Mouse (Mus musculus) limb, embryonic 13.5 days (tissue): ENCODE measurements at regions not wholly inside any gene's neighbourhood (a gene's known extent, or its start where the extent isn't known, plus 50 kb on each side); places are given as distances from the start of the nearest gene placed in this dataset.

Source experiments
- ATAC-seq: fragments of 200-750 bp; cut with Nextera tagmentation; 2 replicates; pipeline ENCODE4 v1.8.0; 2017; ENCODE audit warnings: low read depth, moderate number of reproducible peaks, moderate TSS enrichment; ENCODE audit not compliant: low FRiP score
- H3K27ac ChIP-seq: fragments of 300-500 bp; sonication (generic); 2 replicates; pipeline ENCODE4 v1.5.1; 2015; ENCODE audit warnings: inconsistent platforms, mild to moderate bottlenecking, moderate library complexity
- H3K27me3 ChIP-seq: fragments of 300-500 bp; sonication (generic); 2 replicates; pipeline ENCODE4 v1.6.1; 2015; ENCODE audit warnings: mild to moderate bottlenecking, inconsistent platforms
- H3K36me3 ChIP-seq: fragments of 300-500 bp; sonication (generic); 2 replicates; pipeline ENCODE4 v1.6.1; 2015; ENCODE audit warnings: inconsistent platforms, mild to moderate bottlenecking, moderate library complexity
- H3K4me1 ChIP-seq: fragments of 300-500 bp; sonication (generic); 2 replicates; pipeline ENCODE4 v1.6.1; 2015; ENCODE audit warnings: inconsistent platforms
- H3K4me2 ChIP-seq: fragments of 300-500 bp; sonication (generic); replicated peaks from 2 replicates; pipeline ENCODE4 v1.6.1; 2015; ENCODE audit warnings: inconsistent platforms, mild to moderate bottlenecking, moderate library complexity
- H3K4me3 ChIP-seq: fragments of 300-500 bp; sonication (generic); 2 replicates; pipeline ENCODE4 v1.5.1; 2015; ENCODE audit warnings: moderate library complexity, mild to moderate bottlenecking, inconsistent platforms
- H3K9ac ChIP-seq: fragments of 300-500 bp; sonication (generic); 2 replicates; pipeline ENCODE4 v1.6.1; 2015; ENCODE audit warnings: mild to moderate bottlenecking, inconsistent platforms
- H3K9me3 ChIP-seq: fragments of 300-500 bp; sonication (generic); 2 replicates; pipeline ENCODE4 v1.6.1; 2016; ENCODE audit warnings: inconsistent platforms
- WGBS: fragments of 180-500 bp; shearing (Covaris S2); methylation state at CpG from one replicate; pipeline ENCODE4 v1.1.7; 2015; 5-methylcytosine and 5-hydroxymethylcytosine counted together

DNA sequence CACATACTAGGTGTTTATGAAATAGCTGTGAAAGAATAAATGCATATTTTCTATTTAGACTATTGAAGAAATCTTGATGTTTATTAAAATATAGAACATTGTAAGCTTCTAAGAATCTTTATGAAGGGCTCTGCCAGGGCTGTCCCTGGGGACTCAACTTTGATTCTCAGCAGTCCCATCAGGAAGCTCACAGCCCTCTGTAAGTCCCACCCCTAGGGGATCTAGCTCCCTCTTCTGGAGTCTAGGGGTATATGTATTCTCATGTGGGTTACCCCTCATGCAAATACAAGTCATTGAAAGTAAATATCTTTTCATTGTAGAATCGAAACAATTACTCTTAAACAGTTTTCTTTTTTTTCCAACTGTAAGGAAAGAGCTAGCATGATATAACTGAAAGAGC, 521.6 kb downstream of the Nfib start:
- H3K36me3 ChIP-seq = no peaks in the 10 kb centered on the region
- no peaks in the 10 kb centered on the region for H3K27me3 ChIP-seq
- no peak for ATAC-seq
- no peak overlapping the region for H3K4me2 ChIP-seq
- no peaks in the 10 kb centered on the region for H3K9me3 ChIP-seq
- no peak overlapping the region for H3K4me3 ChIP-seq
- 87% methylated on average over 1 of the region's 1 CpGs for WGBS
- H3K27ac ChIP-seq = no peak overlapping the region
- no peaks in the 10 kb centered on the region for H3K4me1 ChIP-seq
- no peak overlapping the region for H3K9ac ChIP-seq

DNA sequence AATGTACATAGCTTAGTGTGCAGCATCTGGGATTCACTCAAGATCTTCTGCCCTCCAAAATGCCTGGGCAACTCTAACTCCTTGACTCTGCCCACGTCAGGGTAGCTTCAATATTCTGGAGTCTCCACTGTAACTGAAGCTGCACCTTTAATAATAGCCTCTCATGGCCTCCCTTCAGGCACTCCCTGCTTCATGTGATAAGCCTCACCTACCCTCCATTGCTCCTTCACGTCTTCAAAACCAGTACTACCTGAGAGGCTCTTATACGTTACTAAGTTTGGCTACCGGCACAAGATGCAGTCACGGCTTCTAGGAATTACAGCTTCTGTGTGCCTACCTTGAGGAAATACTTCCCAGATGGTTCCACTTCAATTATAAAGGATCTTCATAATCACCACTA, 527.4 kb downstream of the Nfib start:
- no peaks in the 10 kb centered on the region for H3K27me3 ChIP-seq
- 85% methylated on average over 5 of the region's 5 CpGs for WGBS

DNA sequence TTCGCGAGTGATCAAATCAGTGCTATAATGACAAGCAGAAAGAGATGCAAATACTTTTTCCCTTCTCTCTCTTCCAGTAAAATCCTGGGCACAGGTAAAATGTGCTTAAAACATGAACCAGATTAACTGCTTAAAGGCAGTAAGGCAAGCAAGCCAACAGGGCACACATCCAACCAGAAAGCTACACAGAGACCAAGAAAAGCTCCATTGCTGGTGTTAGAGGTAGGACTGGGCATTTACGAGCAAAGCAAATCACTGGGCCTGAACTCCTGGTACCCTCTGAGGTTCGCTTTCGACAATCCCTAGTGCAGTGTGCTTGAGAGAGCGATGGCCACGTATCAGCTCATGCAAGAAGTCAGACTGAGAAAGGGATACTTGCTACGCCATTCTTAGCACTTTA, 528.8 kb downstream of the Nfib start:
- Histone ChIP-seq H3K9ac (no peak overlapping the region), H3K27ac (peak overlapping the region; percentile 65; the same call in 1 of the 2 replicates), H3K4me2 (no peak overlapping the region), H3K4me3 (no peak overlapping the region), H3K4me1 (peaks cover 34% of the 10 kb centered on the region), H3K36me3 (no peaks in the 10 kb centered on the region), H3K27me3 (no peaks in the 10 kb centered on the region), H3K9me3 (no peaks in the 10 kb centered on the region)
- ATAC-seq = peak; percentile 42; the same call in 1 of the 2 replicates
- 73% methylated on average over 8 of the region's 8 CpGs for WGBS

More for the DNA sequence above, 527.4 kb downstream of the Nfib start:
- H3K27ac ChIP-seq = no peak overlapping the region
- no peaks in the 10 kb centered on the region for H3K36me3 ChIP-seq
- peaks cover 30% of the 10 kb centered on the region for H3K4me1 ChIP-seq
- H3K9ac ChIP-seq = no peak overlapping the region
- no peaks in the 10 kb centered on the region for H3K9me3 ChIP-seq
- H3K4me2 ChIP-seq = no peak overlapping the region
- ATAC-seq = no peak
- no peak overlapping the region for H3K4me3 ChIP-seq

DNA sequence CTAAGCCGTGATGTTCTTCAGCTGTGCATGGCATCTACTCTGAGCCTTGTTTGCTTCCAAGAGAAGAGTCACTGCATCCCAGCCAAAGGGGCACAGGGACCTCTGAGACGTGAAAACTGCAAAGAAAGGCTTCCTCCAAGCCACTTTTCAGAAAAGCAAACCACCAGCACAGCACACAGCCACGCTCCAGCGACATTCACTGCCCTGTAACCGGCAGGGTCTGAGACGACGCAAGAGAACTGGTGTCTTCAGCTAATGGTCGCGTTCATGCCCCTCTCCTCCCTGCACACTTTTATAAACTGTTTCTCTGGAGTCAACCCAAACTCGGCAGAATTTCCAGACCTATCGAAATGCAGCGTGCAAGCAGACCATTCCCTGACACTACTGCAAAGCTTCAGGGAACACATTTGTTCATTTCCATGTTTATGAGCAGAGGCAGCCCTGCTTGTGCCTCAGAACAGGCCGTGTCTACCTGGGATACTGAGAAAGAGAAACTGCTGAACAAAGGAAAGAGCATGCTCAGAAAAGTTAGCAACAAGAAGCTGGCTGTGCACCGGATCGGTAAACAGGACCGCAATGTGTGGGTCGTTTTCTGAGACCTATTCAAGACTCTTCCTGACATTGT, 532.0 kb downstream of the Nfib start:
- Histone ChIP-seq H3K36me3 (no peaks in the 10 kb centered on the region), H3K9ac (no peak overlapping the region), H3K27me3 (no peaks in the 10 kb centered on the region), H3K4me1 (peaks cover 51% of the 10 kb centered on the region), H3K4me2 (peak overlapping the region; percentile 32), H3K4me3 (no peak overlapping the region), H3K9me3 (no peaks in the 10 kb centered on the region), H3K27ac (peak overlapping the region; percentile 77)
- 54% methylated on average over 17 of the region's 17 CpGs for WGBS
- no peak for ATAC-seq

DNA sequence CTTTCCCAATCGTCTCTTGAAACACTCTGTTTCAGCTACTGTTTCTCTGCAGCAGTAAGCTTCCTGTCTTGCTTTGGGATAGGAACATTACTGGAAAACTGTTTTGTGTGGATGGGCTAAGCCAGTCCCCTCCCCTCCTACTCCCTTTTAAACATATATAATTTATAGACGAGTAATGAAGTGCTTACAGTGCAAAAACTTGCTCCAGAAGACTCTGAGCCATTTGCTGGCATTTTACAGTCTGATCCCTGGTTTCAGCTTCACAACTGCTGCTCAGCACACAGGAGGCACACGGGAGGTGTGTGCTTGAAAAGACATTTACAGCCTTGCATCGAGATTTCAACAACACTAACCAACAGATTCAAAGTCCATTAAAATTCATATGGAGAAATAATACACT, 534.6 kb downstream of the Nfib start:
- peak overlapping the region; percentile 49 for H3K27ac ChIP-seq
- no peaks in the 10 kb centered on the region for H3K27me3 ChIP-seq
- H3K4me1 ChIP-seq = peaks cover 58% of the 10 kb centered on the region
- peak; percentile 57 for ATAC-seq
- no peak overlapping the region for H3K4me3 ChIP-seq
- H3K36me3 ChIP-seq = no peaks in the 10 kb centered on the region
- H3K9me3 ChIP-seq = no peaks in the 10 kb centered on the region
- 9% methylated on average over 4 of the region's 4 CpGs for WGBS
- H3K4me2 ChIP-seq = no peak overlapping the region
- no peak overlapping the region for H3K9ac ChIP-seq

DNA sequence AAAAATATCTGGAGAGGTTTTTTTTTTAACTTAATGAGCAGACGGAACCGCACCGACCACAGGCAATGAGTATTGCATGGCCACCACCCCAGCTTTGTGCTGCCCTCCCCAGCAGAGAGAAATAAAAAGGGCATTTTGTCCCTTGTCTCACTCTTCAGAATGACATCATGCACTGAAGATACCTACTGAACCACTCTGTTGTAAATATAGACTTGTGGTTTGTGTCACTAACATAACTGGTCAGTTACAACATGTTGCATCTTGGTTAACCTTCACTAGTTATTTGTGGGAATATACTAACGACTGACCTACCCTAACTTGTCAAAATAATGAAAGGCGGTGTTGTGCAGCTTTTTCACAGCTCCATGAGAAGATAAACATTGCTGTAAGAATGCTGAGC, 537.5 kb downstream of the Nfib start:
- 48% methylated on average over 5 of the region's 5 CpGs for WGBS

DNA sequence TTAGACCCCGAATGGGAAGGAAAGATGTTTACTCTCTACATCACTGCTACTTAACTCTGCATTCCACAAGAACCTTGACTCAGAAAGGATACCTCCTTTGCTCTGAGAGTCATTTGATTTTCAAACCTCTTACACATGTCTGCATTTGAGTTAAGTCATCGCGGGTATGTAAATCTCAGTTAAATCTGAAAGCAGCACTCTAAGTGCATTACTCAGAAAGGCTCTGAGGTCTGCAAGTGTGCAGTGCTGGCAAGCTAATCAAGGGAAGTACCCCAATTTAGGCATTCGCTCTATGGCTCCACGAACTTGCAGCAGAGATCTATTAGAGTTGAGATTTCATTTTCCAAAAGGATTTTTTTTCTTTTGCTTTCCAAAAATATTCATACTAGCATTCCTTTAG, 538.2 kb downstream of the Nfib start:
- Histone ChIP-seq H3K4me1 (peaks cover 31% of the 10 kb centered on the region), H3K27me3 (no peaks in the 10 kb centered on the region), H3K9me3 (no peaks in the 10 kb centered on the region), H3K27ac (no peak overlapping the region), H3K4me3 (no peak overlapping the region), H3K9ac (no peak overlapping the region), H3K4me2 (no peak overlapping the region), H3K36me3 (no peaks in the 10 kb centered on the region)
- WGBS = 61% methylated on average over 5 of the region's 5 CpGs
- no peak for ATAC-seq

More for the DNA sequence above, 537.5 kb downstream of the Nfib start:
- Histone ChIP-seq H3K27me3 (no peaks in the 10 kb centered on the region), H3K9ac (no peak overlapping the region), H3K27ac (no peak overlapping the region), H3K36me3 (no peaks in the 10 kb centered on the region), H3K9me3 (no peaks in the 10 kb centered on the region), H3K4me3 (no peak overlapping the region), H3K4me1 (peaks cover 35% of the 10 kb centered on the region), H3K4me2 (no peak overlapping the region)
- no peak for ATAC-seq

DNA sequence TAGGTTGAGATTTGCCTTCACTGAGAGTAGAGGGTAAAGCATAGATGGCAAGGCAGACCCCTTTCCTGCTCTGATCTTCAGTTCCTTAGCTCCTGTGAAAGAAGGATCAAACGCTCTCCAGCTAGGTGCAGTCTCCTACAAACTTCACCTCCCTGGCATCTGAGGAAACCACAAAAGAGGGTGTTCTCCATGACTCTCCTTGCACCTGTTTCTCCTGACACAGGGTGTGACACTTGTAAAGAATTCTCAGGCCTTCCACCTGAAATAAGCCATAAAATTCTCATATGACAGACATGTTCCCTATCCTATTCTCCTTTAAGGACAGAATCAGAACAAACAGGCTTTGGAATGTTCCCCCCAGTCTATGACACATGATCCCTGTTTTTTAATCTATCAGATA, 538.7 kb downstream of the Nfib start:
- H3K9ac ChIP-seq = no peak overlapping the region
- WGBS = 65% methylated on average over 1 of the region's 1 CpGs
- no peak overlapping the region for H3K27ac ChIP-seq
- ATAC-seq = no peak
- H3K4me3 ChIP-seq = no peak overlapping the region
- no peak overlapping the region for H3K4me2 ChIP-seq
- no peaks in the 10 kb centered on the region for H3K27me3 ChIP-seq
- no peaks in the 10 kb centered on the region for H3K9me3 ChIP-seq
- no peaks in the 10 kb centered on the region for H3K36me3 ChIP-seq
- H3K4me1 ChIP-seq = peaks cover 31% of the 10 kb centered on the region

DNA sequence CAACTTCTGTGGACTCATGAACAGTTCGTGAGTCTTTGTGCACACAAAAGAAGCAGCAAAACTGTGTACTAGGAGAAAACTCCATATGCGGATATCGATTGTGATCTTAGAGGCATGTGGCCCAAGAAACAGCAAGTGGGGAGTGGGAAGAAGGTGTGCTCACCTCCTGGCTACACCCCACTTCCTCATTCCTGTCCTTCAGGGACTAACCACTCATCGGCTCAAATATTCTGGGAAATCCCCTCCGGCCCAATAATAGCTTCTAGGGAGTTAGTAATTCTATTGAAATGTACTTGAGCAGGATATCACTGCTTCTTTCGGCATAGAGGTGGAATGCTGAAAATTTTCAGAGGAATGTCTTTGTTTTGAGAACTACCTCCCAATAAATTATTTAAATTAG, 539.5 kb downstream of the Nfib start:
- no peak overlapping the region for H3K27ac ChIP-seq
- peaks cover 30% of the 10 kb centered on the region for H3K4me1 ChIP-seq
- no peak overlapping the region for H3K4me2 ChIP-seq
- no peaks in the 10 kb centered on the region for H3K36me3 ChIP-seq
- no peak for ATAC-seq
- no peaks in the 10 kb centered on the region for H3K27me3 ChIP-seq
- no peak overlapping the region for H3K4me3 ChIP-seq
- no peak overlapping the region for H3K9ac ChIP-seq
- WGBS = 74% methylated on average over 6 of the region's 6 CpGs
- no peaks in the 10 kb centered on the region for H3K9me3 ChIP-seq

DNA sequence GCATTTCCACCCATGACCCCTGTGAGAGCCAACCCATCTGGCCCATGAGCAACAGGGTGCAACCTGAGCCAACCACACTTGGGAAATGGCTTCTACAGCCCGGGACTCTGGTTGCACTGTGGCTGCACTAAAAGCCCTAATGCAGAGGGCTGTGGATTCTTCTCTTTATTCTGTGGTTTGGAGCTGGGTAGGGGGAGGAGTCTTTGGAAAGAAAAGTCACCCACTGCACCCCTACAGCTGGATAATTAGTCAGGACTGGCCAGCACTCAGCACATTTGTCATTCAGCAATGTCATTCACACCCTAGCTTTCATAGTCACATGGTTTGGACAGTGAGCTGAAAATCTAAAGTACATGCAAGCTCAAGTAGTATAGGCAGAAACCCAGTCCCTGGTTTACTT, 541.5 kb downstream of the Nfib start:
- Histone ChIP-seq H3K27ac (no peak overlapping the region), H3K36me3 (no peaks in the 10 kb centered on the region), H3K27me3 (no peaks in the 10 kb centered on the region), H3K4me2 (no peak overlapping the region), H3K4me1 (peaks cover 17% of the 10 kb centered on the region), H3K9me3 (no peaks in the 10 kb centered on the region), H3K9ac (no peak overlapping the region), H3K4me3 (no peak overlapping the region)
- WGBS = 39% methylated on average over 1 of the region's 1 CpGs
- ATAC-seq = no peak

DNA sequence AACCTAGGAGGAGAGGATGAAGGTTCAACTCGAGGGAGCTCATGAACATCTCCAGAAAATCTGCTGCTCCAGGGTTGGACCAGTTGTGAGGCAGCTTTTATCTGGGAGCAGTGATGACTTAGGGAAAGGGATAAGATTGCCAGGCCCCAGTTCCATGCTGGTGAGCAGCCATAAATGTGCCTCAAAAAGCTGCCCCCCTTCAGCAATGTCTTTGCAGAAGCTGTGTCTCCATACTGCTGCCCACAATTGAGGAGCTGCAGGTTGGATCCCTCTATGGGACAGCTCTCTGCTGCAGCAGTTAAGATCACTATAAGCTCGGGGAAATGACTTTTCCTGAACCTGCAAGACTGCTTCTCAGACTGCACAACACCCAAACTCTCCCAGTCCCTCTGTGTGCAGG, 543.7 kb downstream of the Nfib start:
- no peak overlapping the region for H3K4me3 ChIP-seq
- H3K27ac ChIP-seq = no peak overlapping the region
- H3K27me3 ChIP-seq = no peaks in the 10 kb centered on the region
- no peak overlapping the region for H3K9ac ChIP-seq
- ATAC-seq = no peak
- no peaks in the 10 kb centered on the region for H3K36me3 ChIP-seq
- peaks cover 6% of the 10 kb centered on the region for H3K4me1 ChIP-seq
- H3K9me3 ChIP-seq = no peaks in the 10 kb centered on the region
- 67% methylated on average over 2 of the region's 2 CpGs for WGBS
- H3K4me2 ChIP-seq = no peak overlapping the region

DNA sequence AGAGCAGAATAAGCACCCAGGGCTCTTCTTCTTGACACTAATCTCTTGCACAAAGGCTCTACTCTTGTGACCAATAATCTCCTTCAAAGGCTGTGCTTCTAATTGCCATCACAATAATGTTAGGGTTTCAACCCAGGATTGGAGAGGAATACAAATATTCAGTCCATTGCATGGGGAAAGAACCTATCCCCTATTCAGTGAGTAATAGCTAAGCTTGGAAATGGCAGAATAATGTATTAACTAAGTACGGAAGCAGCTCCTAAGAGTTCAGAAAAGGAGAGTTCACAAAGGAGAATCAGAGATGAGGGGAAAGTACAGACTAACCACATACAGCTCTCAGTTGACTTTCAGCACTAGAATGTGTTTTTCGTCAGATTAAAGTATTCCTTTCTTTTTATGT, 544.3 kb downstream of the Nfib start:
- Histone ChIP-seq H3K9me3 (no peaks in the 10 kb centered on the region), H3K4me3 (no peak overlapping the region), H3K9ac (no peak overlapping the region), H3K4me1 (0 out of 2 replicates have a peak, but pooled peaks cover under 1% of the 10 kb centered on the region), H3K27me3 (no peaks in the 10 kb centered on the region), H3K36me3 (no peaks in the 10 kb centered on the region), H3K27ac (no peak overlapping the region), H3K4me2 (no peak overlapping the region)
- WGBS = 88% methylated on average over 2 of the region's 2 CpGs
- ATAC-seq = no peak

DNA sequence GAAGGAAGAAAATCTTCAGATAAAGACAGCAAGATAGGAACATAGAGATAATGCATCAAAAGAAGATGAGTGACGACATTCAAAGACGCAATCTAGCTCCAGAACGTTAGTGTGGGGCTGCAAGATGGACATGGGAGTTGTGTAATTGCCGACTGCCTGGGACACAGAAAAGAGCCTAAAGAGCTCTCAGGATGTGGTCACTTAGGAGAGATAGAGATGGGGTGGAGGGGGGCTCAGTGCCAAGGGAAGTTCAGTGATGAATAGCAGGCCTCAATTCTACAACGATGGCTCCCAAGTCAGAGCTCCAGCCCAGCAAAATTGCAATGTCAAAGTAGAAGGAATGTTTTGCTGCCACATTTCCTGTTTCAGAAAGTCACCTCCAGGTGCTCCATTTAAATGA, 545.3 kb downstream of the Nfib start:
- no peak overlapping the region for H3K4me2 ChIP-seq
- H3K36me3 ChIP-seq = no peaks in the 10 kb centered on the region
- H3K27me3 ChIP-seq = no peaks in the 10 kb centered on the region
- ATAC-seq = no peak
- no peak overlapping the region for H3K4me3 ChIP-seq
- H3K9ac ChIP-seq = no peak overlapping the region
- 73% methylated on average over 5 of the region's 5 CpGs for WGBS
- peaks cover 10% of the 10 kb centered on the region for H3K4me1 ChIP-seq
- H3K9me3 ChIP-seq = no peaks in the 10 kb centered on the region
- no peak overlapping the region for H3K27ac ChIP-seq
